Mouse (Mus musculus): ENCODE measurements around the gene Ndufs5. TPM values are rescaled to one million over a fixed set of nuclear protein-coding genes. Genes with fewer than 3 reads are reported as not detected.

Ndufs5 gene
- polyA plus RNA-seq, 1 experiment = 16.5 TPM

GRCm38 (mm10) chr4:123682291-123682690, 35.7 kb downstream of the Ndufs5 start:
- H3K4me1 ChIP-seq (ENCODE audit: control insufficient read depth, insufficient read depth, insufficient read length, low read length) = peaks cover 6% of the 10 kb centered on the region; the same call in 1 of the 2 replicates
- WGBS = 83% methylated on average over 8 of the region's 8 CpGs
- H3K4me3 ChIP-seq (ENCODE audit: low read depth, low read length) = no peak overlapping the region
- H3K27ac ChIP-seq (ENCODE audit: insufficient read depth, low read depth, low read length) = no peak overlapping the region
- peaks cover 15% of the 10 kb centered on the region for H3K27me3 ChIP-seq (ENCODE audit: control insufficient read depth, insufficient read depth, low read length)
- H3K36me3 ChIP-seq (ENCODE audit: control insufficient read depth, insufficient read depth, low read length) = no peaks in the 10 kb centered on the region
- TF ChIP-seq CTCF (IDR thresholded peaks at IDR 0.05; ENCODE audit: extremely low read depth, insufficient read length, insufficient replicate concordance, low read depth, low read length) (no peak), POLR2A (IDR thresholded peaks at IDR 0.05; ENCODE audit: low read depth, low read length) (no peak)

GRCm38 (mm10) chr4:123680962-123681361, 37.0 kb downstream of the Ndufs5 start:
- no peak for TF ChIP-seq CTCF (IDR thresholded peaks at IDR 0.05; ENCODE audit: extremely low read depth, insufficient read length, insufficient replicate concordance, low read depth, low read length)
- TF ChIP-seq POLR2A (IDR thresholded peaks at IDR 0.05; ENCODE audit: low read depth, low read length) = no peak
- no peaks in the 10 kb centered on the region for H3K4me1 ChIP-seq (ENCODE audit: control insufficient read depth, insufficient read depth, insufficient read length, low read length)
- H3K36me3 ChIP-seq (ENCODE audit: control insufficient read depth, insufficient read depth, low read length) = no peaks in the 10 kb centered on the region
- H3K4me3 ChIP-seq (ENCODE audit: low read depth, low read length) = no peak overlapping the region
- H3K27me3 ChIP-seq (ENCODE audit: control insufficient read depth, insufficient read depth, low read length) = peaks cover 1% of the 10 kb centered on the region; the same call in 1 of the 2 replicates
- no peak overlapping the region for H3K27ac ChIP-seq (ENCODE audit: insufficient read depth, low read depth, low read length)
- WGBS = 52% methylated on average over 7 of the region's 7 CpGs

- TF ChIP-seq CTCF (IDR thresholded peaks at IDR 0.05; ENCODE audit: extremely low read depth, insufficient read length, insufficient replicate concordance, low read depth, low read length) = no peak
- TF ChIP-seq POLR2A (IDR thresholded peaks at IDR 0.05; ENCODE audit: low read depth, low read length) = no peak
- Histone ChIP-seq H3K4me1 (ENCODE audit: control insufficient read depth, insufficient read depth, insufficient read length, low read length) (no peaks in the 10 kb centered on the region), H3K27ac (ENCODE audit: insufficient read depth, low read depth, low read length) (no peak overlapping the region), H3K4me3 (ENCODE audit: low read depth, low read length) (no peak overlapping the region), H3K36me3 (ENCODE audit: control insufficient read depth, insufficient read depth, low read length) (no peaks in the 10 kb centered on the region), H3K27me3 (ENCODE audit: control insufficient read depth, insufficient read depth, low read length) (no peaks in the 10 kb centered on the region)
- WGBS = 74% methylated on average over 10 of the region's 10 CpGs
Measured at GRCm38 (mm10) chr4:123677060-123677804, 40.8 kb downstream of the Ndufs5 start.

GRCm38 (mm10) chr4:123670598-123670997, 47.4 kb downstream of the Ndufs5 start:
- Histone ChIP-seq H3K4me1 (ENCODE audit: control insufficient read depth, insufficient read depth, insufficient read length, low read length) (no peaks in the 10 kb centered on the region), H3K4me3 (ENCODE audit: low read depth, low read length) (no peak overlapping the region)
- no peak for TF ChIP-seq POLR2A (IDR thresholded peaks at IDR 0.05; ENCODE audit: low read depth, low read length)
- no peak for TF ChIP-seq CTCF (IDR thresholded peaks at IDR 0.05; ENCODE audit: extremely low read depth, insufficient read length, insufficient replicate concordance, low read depth, low read length)

GRCm38 (mm10) chr4:123669696-123670095, 48.3 kb downstream of the Ndufs5 start:
- Histone ChIP-seq H3K27me3 (ENCODE audit: control insufficient read depth, insufficient read depth, low read length) (no peaks in the 10 kb centered on the region), H3K4me1 (ENCODE audit: control insufficient read depth, insufficient read depth, insufficient read length, low read length) (peaks cover 2% of the 10 kb centered on the region; the same call in 1 of the 2 replicates), H3K4me3 (ENCODE audit: low read depth, low read length) (no peak overlapping the region), H3K36me3 (ENCODE audit: control insufficient read depth, insufficient read depth, low read length) (no peaks in the 10 kb centered on the region), H3K27ac (ENCODE audit: insufficient read depth, low read depth, low read length) (no peak overlapping the region)
- 77% methylated on average over 6 of the region's 6 CpGs for WGBS
- TF ChIP-seq CTCF (IDR thresholded peaks at IDR 0.05; ENCODE audit: extremely low read depth, insufficient read length, insufficient replicate concordance, low read depth, low read length) = no peak
- TF ChIP-seq POLR2A (IDR thresholded peaks at IDR 0.05; ENCODE audit: low read depth, low read length) = no peak

More at GRCm38 (mm10) chr4:123670598-123670997, 47.4 kb downstream of the Ndufs5 start:
- Histone ChIP-seq H3K27ac (ENCODE audit: insufficient read depth, low read depth, low read length) (no peak overlapping the region), H3K36me3 (ENCODE audit: control insufficient read depth, insufficient read depth, low read length) (no peaks in the 10 kb centered on the region), H3K27me3 (ENCODE audit: control insufficient read depth, insufficient read depth, low read length) (no peaks in the 10 kb centered on the region)

GRCm38 (mm10) chr4:123667260-123667867, 50.6 kb downstream of the Ndufs5 start:
- H3K36me3 ChIP-seq (ENCODE audit: control insufficient read depth, insufficient read depth, low read length) = no peaks in the 10 kb centered on the region
- no peak overlapping the region for H3K4me3 ChIP-seq (ENCODE audit: low read depth, low read length)
- H3K4me1 ChIP-seq (ENCODE audit: control insufficient read depth, insufficient read depth, insufficient read length, low read length) = peaks cover 2% of the 10 kb centered on the region; the same call in 1 of the 2 replicates
- TF ChIP-seq CTCF (IDR thresholded peaks at IDR 0.05; ENCODE audit: extremely low read depth, insufficient read length, insufficient replicate concordance, low read depth, low read length) (peak; percentile 60; the same call in 1 of the 2 replicates), POLR2A (IDR thresholded peaks at IDR 0.05; ENCODE audit: low read depth, low read length) (no peak)
- H3K27me3 ChIP-seq (ENCODE audit: control insufficient read depth, insufficient read depth, low read length) = 0 out of 2 replicates have a peak, but pooled peaks cover 2% of the 10 kb centered on the region
- 78% methylated on average over 1 of the region's 1 CpGs for WGBS
- no peak overlapping the region for H3K27ac ChIP-seq (ENCODE audit: insufficient read depth, low read depth, low read length)

- H3K27me3 ChIP-seq (ENCODE audit: control insufficient read depth, insufficient read depth, low read length) = 0 out of 2 replicates have a peak, but pooled peaks cover 2% of the 10 kb centered on the region
- no peaks in the 10 kb centered on the region for H3K36me3 ChIP-seq (ENCODE audit: control insufficient read depth, insufficient read depth, low read length)
- 86% methylated on average over 1 of the region's 1 CpGs for WGBS
- H3K4me1 ChIP-seq (ENCODE audit: control insufficient read depth, insufficient read depth, insufficient read length, low read length) = peaks cover 2% of the 10 kb centered on the region; the same call in 1 of the 2 replicates
- no peak overlapping the region for H3K4me3 ChIP-seq (ENCODE audit: low read depth, low read length)
- TF ChIP-seq POLR2A (IDR thresholded peaks at IDR 0.05; ENCODE audit: low read depth, low read length) (no peak), CTCF (IDR thresholded peaks at IDR 0.05; ENCODE audit: extremely low read depth, insufficient read length, insufficient replicate concordance, low read depth, low read length) (no peak)
- H3K27ac ChIP-seq (ENCODE audit: insufficient read depth, low read depth, low read length) = no peak overlapping the region
Measured at GRCm38 (mm10) chr4:123666517-123666916, 51.5 kb downstream of the Ndufs5 start.

Measured in small intestine, adult 2 months (tissue).